Mouse (Mus musculus) gastrocnemius, adult 2 months (tissue): ENCODE data around the gene St7. TPM values are rescaled to one million over a fixed set of nuclear protein-coding genes. Genes with fewer than 3 reads are reported as not detected.

ENCODE experiments used
- DNase-seq: peaks from one replicate; pipeline ENCODE4 v3.0.0; 2022
- H3K27ac ChIP-seq: fragments of 200-600 bp; 2 replicates; pipeline ENCODE4 v1.8.1; 2022; ENCODE audit warnings: mild to moderate bottlenecking
- H3K4me3 ChIP-seq: fragments of 200-600 bp; 2 replicates; pipeline ENCODE4 v1.8.1; 2022; ENCODE audit warnings: mild to moderate bottlenecking, moderate library complexity
- CTCF ChIP-seq: fragments of 200-600 bp; IDR thresholded peaks from 2 replicates; pipeline ENCODE4 v1.8.1; 2022; ENCODE audit warnings: antibody characterized with exemption, mild to moderate bottlenecking, moderate library complexity
- intact Hi-C: fragments of 180-260 bp; cut with DNase I; formaldehyde crosslinking; loops from one replicate; pipeline ENCODE4 v1.15.1; 2025
- total RNA-seq, 2 experiments: library from RNA; stranded (reverse); gene quantifications; 2 replicates each; pipeline ENCODE4 v1.2.3; 2021

St7 gene
- total RNA-seq, 2 experiments from 2014 or later: 13.0 to 14.0 TPM

DNA sequence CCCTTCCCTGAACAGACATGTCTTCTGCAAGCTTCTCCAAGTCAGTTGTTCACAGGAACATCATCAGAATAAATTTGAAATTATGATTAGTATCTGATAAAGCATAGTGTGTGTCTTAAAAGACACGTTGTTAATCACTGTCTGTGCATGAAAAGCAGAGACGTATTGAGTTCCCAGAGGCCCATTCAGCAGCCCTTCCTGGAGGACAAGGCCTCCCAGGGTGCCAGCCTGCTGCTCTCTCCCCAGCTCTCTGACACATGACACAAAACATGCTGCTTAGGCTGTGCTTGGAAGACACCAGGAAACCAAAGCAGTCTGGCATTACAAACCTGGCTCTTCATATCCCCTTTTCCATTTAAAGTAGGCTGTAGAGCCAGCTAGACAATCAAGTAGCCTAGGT, 249.2 kb downstream of the St7 start:
- intact Hi-C loops: no loop called here
- Histone ChIP-seq H3K4me3 (no peak overlapping the region), H3K27ac (no peak overlapping the region)
- TF ChIP-seq CTCF: no peak
- DNase-seq: no peak

DNA sequence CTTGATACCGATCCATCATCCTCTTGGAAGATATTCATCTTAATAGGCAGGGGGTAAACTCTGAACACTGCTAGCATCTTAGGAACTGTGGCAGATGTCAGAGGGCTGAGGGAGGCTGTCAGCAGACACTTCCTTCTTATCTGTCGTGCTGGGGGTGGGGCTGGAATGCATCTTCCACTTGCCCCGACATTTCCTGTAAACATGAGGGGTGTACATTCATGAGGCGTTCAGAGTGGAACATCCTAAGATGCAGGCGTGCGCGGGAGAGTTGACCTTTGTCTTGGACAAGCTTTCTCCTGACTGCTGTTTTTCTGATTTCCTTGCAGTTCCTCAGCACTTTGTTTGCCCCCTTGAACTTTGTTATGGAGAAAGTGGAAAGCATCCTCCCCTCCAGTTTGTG, 249.6 kb downstream of the St7 start:
- Histone ChIP-seq H3K27ac (no peak overlapping the region), H3K4me3 (no peak overlapping the region)
- no peak for TF ChIP-seq CTCF
- DNase-seq: no peak
- intact Hi-C loops: no loop called here

DNA sequence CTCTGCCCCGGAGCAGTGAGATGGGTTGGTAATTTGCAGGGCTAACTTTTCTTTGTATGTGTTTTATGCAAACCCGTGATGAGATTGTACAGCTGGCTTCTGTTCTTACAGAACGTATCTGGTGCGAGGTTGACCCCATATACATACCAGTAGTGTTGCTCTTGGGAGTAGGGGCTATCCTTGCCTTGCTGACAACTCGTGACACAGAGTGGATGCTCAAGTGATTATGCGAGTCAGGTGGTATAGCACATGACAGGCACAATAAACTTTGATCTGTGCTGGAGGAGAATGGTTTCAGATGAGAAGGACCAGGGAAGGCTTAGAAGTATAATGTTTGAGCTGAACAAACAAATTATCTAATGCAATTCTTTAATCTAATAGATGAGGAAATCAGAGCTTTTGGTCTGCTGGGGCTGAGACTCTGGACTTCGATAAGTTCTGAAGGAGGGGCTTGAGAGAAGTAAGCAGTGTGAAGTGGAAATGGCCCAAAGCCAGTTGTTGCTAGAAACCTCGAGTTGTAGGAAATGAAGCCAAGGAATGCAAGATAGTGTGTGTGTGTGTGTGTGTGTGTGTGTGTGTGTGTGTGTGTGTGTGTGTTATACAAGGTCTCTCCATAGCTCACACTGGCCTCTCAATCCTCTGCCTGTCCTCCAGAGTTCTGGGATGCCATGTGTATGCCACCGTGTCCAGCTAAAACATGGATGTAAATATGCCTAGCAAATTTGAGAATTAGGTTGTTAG, 251.3 kb downstream of the St7 start:
- no peak for DNase-seq
- TF ChIP-seq CTCF: no peak
- intact Hi-C loops: no loop called here
- no peak overlapping the region for H3K4me3 ChIP-seq
- H3K27ac ChIP-seq: no peak overlapping the region

DNA sequence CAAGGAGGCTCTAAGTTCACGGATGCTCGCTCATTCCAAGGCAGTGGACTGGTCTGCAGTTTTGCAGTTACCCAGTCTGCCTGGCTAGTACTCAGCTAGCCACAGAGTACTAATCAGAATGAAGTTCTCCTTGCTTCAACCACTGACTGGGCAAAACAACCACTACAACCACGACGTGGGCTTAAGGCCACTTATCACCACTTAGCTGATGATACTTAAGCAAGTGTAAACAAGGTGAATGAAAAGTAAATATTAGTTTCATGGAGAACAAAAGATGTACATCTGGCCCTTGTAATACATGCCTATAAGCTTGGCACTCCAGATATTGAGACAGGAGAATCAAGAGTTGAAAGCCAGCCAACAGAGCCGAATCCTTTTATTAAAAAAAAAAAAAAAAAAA, 253.7 kb downstream of the St7 start:
- DNase-seq: no peak
- no peak for TF ChIP-seq CTCF
- Histone ChIP-seq H3K27ac (no peak overlapping the region), H3K4me3 (no peak overlapping the region)
- intact Hi-C loops: no loop called here

DNA sequence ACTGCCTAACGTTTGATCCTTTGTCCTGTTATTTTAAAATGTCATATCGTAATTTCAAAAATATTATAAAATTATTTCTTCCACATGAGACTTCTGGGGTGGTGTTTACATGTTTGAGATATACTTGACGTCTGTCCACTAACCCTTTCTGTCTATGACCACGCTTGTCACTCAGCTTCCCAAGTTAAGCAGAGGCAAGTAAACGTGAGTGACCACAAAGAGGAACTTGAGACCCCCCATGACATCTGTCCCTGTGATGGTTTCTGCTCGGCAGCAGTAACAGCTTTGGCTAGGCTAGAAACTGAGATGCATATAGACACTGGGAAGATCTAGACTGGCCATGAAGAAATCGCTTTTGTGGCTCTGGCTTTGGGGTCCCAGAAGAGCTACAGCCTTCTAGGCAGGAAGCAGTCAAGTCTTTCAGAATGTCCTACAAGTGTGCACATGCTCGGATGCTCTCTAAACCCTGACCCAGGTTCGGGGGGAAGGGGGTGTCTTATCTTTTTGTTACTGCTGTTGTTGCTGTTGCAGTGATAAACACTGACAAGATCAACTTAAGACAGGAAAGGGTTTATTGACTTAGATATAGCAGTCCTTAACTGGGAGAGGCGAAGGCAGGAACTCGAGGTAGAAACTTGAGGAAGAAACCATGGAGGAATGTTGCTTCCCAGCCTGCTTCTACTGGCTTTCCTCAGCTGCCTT, 254.5 kb downstream of the St7 start:
- no peak overlapping the region for H3K4me3 ChIP-seq
- H3K27ac ChIP-seq: no peak overlapping the region
- TF ChIP-seq CTCF: no peak
- DNase-seq: no peak
- intact Hi-C loops: no loop called here

DNA sequence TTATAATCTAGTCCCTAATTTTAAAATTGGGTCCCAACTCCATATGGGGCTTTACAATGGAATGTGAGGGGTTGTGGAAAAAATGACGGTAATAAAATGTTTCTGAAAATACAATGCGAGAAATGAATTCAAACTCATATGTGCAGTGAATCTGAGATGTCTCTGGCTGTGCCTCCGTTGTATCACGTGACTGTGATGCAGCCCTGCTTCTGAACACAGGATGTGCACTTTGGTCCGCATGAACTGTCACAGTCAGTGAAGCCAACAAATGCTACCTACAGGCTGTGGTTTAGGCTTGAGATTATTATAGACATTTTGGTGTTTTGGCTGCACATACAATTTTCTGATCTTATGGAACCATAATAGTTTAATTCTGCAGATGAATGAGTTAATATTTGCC, 256.4 kb downstream of the St7 start:
- DNase-seq: no peak
- TF ChIP-seq CTCF: no peak
- Histone ChIP-seq H3K27ac (no peak overlapping the region), H3K4me3 (no peak overlapping the region)
- intact Hi-C loops: no loop called here

DNA sequence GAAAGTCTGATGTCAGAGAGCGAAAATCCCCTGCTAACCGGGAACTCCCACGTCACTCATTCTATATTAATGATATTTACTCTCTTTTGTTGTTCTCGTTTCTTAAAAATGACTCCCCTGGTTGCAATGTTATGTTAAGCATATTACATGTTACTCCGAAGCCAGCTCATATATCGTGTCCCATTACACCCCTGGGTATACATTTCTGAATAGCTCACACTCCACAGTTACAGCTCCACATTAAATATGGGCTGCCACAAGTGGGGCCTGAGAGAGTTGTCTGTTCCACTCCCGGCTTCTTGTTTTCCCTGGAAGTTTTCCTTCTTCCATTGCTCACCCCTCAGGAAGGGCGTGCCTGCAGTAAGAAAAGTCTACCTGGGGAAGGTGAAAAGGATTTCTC, 259.0 kb downstream of the St7 start:
- intact Hi-C loops: no loop called here
- no peak for TF ChIP-seq CTCF
- DNase-seq: no peak
- no peak overlapping the region for H3K4me3 ChIP-seq
- no peak overlapping the region for H3K27ac ChIP-seq

DNA sequence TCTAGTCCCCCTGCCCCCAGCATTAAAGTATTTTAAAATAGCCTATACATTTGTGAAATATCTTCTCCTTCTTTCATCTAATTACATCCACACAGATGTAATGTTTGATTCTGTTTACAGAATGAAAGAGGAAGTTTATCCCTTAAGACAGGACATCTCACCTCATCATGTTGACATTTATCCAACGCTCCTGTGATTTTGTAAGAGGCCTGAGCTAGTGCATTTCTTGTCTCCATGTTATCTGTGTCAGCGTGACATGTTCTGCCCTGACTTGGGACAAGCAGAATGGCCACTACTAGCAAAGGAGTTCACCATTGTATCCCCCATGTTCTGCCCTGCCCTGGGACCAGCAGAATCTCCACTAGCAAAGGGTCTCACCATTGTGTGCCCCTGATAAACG, 270.7 kb downstream of the St7 start:
- TF ChIP-seq CTCF: no peak
- no peak for DNase-seq
- Histone ChIP-seq H3K27ac (no peak overlapping the region), H3K4me3 (no peak overlapping the region)
- intact Hi-C loops: no loop called here

DNA sequence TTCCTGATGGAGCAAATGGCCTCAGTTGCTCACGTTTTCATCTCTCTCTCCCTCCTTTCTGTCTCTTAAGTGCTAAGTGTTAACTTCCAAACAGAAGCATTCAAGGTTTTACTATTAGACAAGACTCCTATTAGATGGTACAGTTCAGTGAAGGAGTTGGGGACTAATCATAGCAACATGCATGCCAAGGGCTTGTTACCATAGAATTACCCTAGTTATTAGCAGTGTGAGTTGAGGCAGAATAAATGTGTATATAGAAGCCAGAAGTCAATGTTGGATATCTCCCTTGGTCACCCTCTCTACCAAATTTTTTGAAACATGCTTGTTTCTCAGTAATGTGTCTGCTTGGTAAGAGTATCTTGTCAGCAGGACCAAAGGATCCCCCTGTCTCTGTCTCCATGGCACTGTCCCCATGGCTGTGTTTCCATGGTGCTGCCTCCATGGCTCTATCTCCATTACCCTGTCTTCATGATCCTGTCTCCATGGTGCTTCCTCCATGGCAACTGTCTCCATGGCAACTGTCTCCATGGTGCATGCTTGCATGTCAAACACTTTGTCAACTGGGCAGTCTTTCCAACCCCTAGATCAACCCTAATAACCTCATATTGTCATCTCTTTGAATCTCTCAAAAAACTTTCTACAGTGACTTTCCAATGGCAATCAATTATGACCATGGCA, 275.9 kb downstream of the St7 start:
- DNase-seq: no peak
- Histone ChIP-seq H3K4me3 (no peak overlapping the region), H3K27ac (no peak overlapping the region)
- intact Hi-C loops: no loop called here
- no peak for TF ChIP-seq CTCF

DNA sequence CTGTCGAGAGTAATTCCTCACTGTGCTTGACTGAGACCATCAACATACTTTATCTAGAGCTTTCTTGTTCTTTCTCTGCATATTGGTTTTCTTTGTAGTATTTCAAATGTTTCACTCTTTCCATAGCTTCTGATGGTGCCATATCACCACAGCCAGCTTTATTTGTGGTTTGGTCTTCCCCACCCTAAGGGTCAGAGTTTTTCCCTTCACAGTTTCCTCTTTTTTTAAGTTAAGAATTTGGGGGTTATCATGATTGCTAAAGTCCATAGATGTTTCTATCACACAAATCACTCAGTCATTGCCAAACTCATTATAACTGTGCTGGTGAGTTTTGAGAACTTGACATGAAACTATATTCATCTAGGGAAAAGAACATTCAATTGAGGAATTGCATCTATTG, 277.1 kb downstream of the St7 start:
- DNase-seq: no peak
- Histone ChIP-seq H3K27ac (no peak overlapping the region), H3K4me3 (no peak overlapping the region)
- TF ChIP-seq CTCF: no peak
- intact Hi-C loops: no loop called here

DNA sequence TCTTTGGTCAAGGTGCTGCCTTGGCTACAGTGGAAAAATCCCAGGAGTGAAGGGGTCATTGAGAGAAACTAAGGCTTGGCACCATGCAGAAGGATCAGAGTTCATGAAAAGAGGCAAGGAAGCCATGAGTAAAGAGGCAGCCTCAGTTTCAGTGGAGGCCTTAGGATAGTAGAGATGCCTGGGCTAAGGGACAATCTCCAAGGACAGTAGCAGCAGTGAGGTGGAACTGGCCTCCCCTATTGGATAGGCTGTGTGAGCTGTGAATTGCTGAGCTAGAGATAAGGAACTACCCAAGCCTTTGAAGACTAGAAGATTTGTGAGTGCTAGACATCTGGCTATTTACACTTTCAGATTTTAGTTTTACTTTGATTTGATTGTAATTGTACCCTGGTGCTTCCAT, 278.7 kb downstream of the St7 start:
- Histone ChIP-seq H3K27ac (no peak overlapping the region), H3K4me3 (no peak overlapping the region)
- no peak for DNase-seq
- intact Hi-C loops: no loop called here
- TF ChIP-seq CTCF: no peak

DNA sequence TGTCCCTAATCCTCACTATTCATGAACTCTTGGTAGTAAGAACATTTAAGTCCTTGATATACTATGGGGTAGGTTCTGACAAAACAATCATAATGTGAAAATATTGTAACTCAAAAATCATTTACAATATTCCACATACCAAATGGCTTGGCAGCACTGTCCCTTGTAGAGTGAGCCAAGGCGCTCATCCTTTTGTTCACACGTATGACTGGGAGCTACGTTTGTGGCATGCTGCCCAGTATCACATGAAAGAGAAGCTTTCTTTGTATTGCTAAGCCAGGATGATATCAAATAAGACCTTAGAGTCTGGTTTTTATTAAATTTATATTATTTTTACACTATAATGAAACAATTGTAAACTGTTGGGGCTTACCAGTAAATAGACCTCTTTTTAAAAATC, 281.7 kb downstream of the St7 start:
- no peak for DNase-seq
- Histone ChIP-seq H3K27ac (no peak overlapping the region), H3K4me3 (no peak overlapping the region)
- TF ChIP-seq CTCF: no peak
- intact Hi-C loops: no loop called here

DNA sequence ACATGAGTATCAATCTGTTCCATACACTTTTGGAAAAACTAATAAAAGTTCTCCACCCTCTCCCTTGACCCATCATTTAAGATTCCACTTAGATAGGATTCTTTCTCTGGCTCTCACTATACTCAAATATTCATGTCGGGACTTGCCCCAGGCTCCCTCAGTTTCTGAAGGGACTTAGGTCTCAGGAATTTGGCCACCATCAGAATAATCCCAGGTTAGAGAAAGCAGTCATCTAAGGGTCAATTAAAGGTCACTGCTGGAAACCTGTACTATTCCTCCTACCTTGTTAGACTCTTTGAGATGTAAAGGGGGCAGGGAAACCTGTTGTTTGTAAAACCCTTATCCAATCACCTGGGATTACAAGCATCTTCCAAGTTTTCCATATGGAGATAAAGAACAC, 284.4 kb downstream of the St7 start:
- Histone ChIP-seq H3K27ac (no peak overlapping the region), H3K4me3 (no peak overlapping the region)
- TF ChIP-seq CTCF: no peak
- intact Hi-C loops: no loop called here
- DNase-seq: no peak
